In genomic region chr2:72728699-72729098, GRCm38 (mm10) we compare ENCODE assay signal across 9 mouse cellular contexts.
A peak's percentile ranks its signal among the peaks of the same experiment; 100 is the strongest.
DNase-seq lines count a peak whose midpoint lies in the region; ATAC-seq lines count a peak whose summit lies in the region.
"Had no signal": no experiment of that assay in that cellular context is flagged by ENCODE, and none has a peak within 500 bp of the region (broad histone marks: within the 10 kb centered on the region; RNA-seq: fewer than 3 reads in every experiment).

No protein-coding gene starts in this region.

- no peaks in the 10 kb centered on the region for H3K4me1 ChIP-seq in midbrain, embryonic 10.5 days
- H3K4me1 ChIP-seq in midbrain, embryonic 16.5 days (ENCODE audit: control insufficient read depth, insufficient read depth, low read length) = no peaks in the 10 kb centered on the region

- H3K36me3 ChIP-seq in midbrain, embryonic 10.5 days = no peaks in the 10 kb centered on the region
- H3K36me3 ChIP-seq in midbrain, embryonic 16.5 days (ENCODE audit: control insufficient read depth, insufficient read depth, low read length) = no peaks in the 10 kb centered on the region

- no peak overlapping the region for H3K9ac ChIP-seq in midbrain, embryonic 16.5 days (ENCODE audit: low read depth, low read length)

- H3K4me2 ChIP-seq in midbrain, embryonic 16.5 days (ENCODE audit: low read length) = no peak overlapping the region

- H3K27ac ChIP-seq in midbrain, embryonic 10.5 days (replicated peaks) = no peak overlapping the region; the same call in 1 of the 2 replicates
- H3K27ac ChIP-seq in midbrain, embryonic 16.5 days (ENCODE audit: low read length) = no peak overlapping the region
- H3K27ac ChIP-seq: macrophage had no signal

- WGBS in midbrain, embryonic 10.5 days = 51% methylated on average over 3 of the region's 3 CpGs
- 43% methylated on average over 3 of the region's 3 CpGs for WGBS in midbrain, embryonic 16.5 days

- no peak for ATAC-seq in midbrain, embryonic 16.5 days
- ATAC-seq in cerebellum, adult (ENCODE audit: insufficient number of reproducible peaks, low FRiP score, low TSS enrichment) = peak; percentile 45; the same call in 1 of the 2 replicates

- no peaks in the 10 kb centered on the region for H3K9me3 ChIP-seq in midbrain, embryonic 10.5 days (replicated peaks)
- no peaks in the 10 kb centered on the region for H3K9me3 ChIP-seq in midbrain, embryonic 16.5 days (replicated peaks; ENCODE audit: control insufficient read depth, low read length, poor library complexity, severe bottlenecking)

- DNase-seq in midbrain, embryonic 10.5 days (ENCODE audit: low spot score) = peak; percentile 44
- peak; percentile 42 for DNase-seq in MN1 (ENCODE audit: low spot score)
- DNase-seq in gastrocnemius, postnatal 10 days = peak; percentile 78
- peak; percentile 29 for DNase-seq in left cerebral cortex, adult 11 months (ENCODE audit: low spot score)
- peak; percentile 45 for DNase-seq in naive thymus-derived CD4-positive, alpha-beta T cell, adult 2 months (ENCODE audit: low read depth)
- no peak for DNase-seq in spleen, adult 12 weeks (ENCODE audit: low spot score)

- no peaks in the 10 kb centered on the region for H3K27me3 ChIP-seq in midbrain, embryonic 10.5 days (ENCODE audit: low read depth, poor library complexity, severe bottlenecking)
- no peaks in the 10 kb centered on the region for H3K27me3 ChIP-seq in midbrain, embryonic 16.5 days (ENCODE audit: control insufficient read depth, insufficient read depth, low read depth, low read length)

- H3K4me3 ChIP-seq in midbrain, embryonic 10.5 days = no peak overlapping the region
- no peak overlapping the region for H3K4me3 ChIP-seq in midbrain, embryonic 16.5 days (ENCODE audit: low read depth, low read length)
